In the genomic region with DNA sequence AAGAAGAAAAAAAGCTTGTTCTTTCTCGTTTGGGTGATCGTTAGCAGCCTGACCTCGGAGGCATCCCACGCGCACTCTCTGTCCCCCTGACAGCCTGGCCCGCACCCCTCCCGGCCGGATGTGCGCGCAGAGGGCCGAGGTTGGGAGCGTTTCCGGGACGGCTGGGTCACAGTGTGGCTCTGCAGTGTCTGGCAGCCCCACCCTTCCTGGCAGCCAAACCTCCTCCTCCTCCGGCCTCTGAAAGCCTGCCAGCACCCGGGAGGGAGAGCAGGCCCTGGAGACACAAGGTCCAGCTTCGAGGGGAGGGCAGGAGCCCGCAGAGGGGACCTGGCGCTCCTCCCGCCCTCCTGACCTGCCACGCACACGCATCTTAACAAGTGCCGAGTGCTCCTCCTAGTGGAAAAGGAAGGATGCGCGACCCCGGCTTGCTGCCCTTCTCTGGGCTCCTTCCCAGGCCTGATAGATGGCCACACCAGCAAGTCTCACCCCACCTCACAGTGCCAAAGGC, we compare ENCODE assay signal across 8 mouse cellular contexts.
DNase-seq lines count a peak whose midpoint lies in the region; ATAC-seq and TF ChIP-seq lines count a peak whose summit lies in the region.

No protein-coding gene starts in this region.

- WGBS in forebrain, embryonic 16.5 days = under 1% methylated on average over 23 of the region's 26 CpGs
- WGBS in lung, adult 2 months = under 1% methylated on average over 26 of the region's 26 CpGs
- WGBS in neural tube, embryonic 15.5 days = under 1% methylated on average over 26 of the region's 26 CpGs

- peak overlapping the region; percentile 49 for H3K9ac ChIP-seq in forebrain, embryonic 16.5 days (replicated peaks; ENCODE audit: low read depth, low read length)
- peak overlapping the region; percentile 37 for H3K9ac ChIP-seq in neural tube, embryonic 15.5 days (replicated peaks)

- peak; percentile 50 for TF ChIP-seq CTCF in E14TG2a.4 (conservative IDR thresholded peaks at IDR 0.05; ENCODE audit: low read length)
- TF ChIP-seq CTCF in layer of hippocampus, adult 2 months (conservative IDR thresholded peaks at IDR 0.05) = peak; percentile 97
- peak; percentile 77 for TF ChIP-seq CTCF in lung, adult 2 months (IDR thresholded peaks at IDR 0.05; ENCODE audit: insufficient read depth, low read length)

- H3K4me2 ChIP-seq in forebrain, embryonic 16.5 days (ENCODE audit: low read length) = peak overlapping the region; percentile 65
- H3K4me2 ChIP-seq in neural tube, embryonic 15.5 days = peak overlapping the region; percentile 71

- peaks cover 79% of the 10 kb centered on the region for H3K4me1 ChIP-seq in E14TG2a.4 (replicated peaks; ENCODE audit: low read depth, low read length)
- peaks cover 20% of the 10 kb centered on the region for H3K4me1 ChIP-seq in forebrain, embryonic 16.5 days (replicated peaks; ENCODE audit: control insufficient read depth, insufficient read depth, low read length)
- H3K4me1 ChIP-seq in lung, adult 2 months (ENCODE audit: control insufficient read depth, insufficient read depth, low read length) = peaks cover 40% of the 10 kb centered on the region
- H3K4me1 ChIP-seq in neural tube, embryonic 15.5 days = peaks cover 40% of the 10 kb centered on the region

- H3K27ac ChIP-seq in forebrain, embryonic 16.5 days (ENCODE audit: low read length) = no peak overlapping the region
- peak overlapping the region; percentile 76 for H3K27ac ChIP-seq in layer of hippocampus, adult 2 months
- H3K27ac ChIP-seq in neural tube, embryonic 15.5 days (replicated peaks) = peak overlapping the region; percentile 43; the same call in 1 of the 2 replicates

- no peaks in the 10 kb centered on the region for H3K9me3 ChIP-seq in E14TG2a.4 (ENCODE audit: low read length)
- no peaks in the 10 kb centered on the region for H3K9me3 ChIP-seq in forebrain, embryonic 16.5 days (ENCODE audit: control insufficient read depth, low read length)
- no peaks in the 10 kb centered on the region for H3K9me3 ChIP-seq in neural tube, embryonic 15.5 days (replicated peaks)

- H3K27me3 ChIP-seq in E14TG2a.4 (ENCODE audit: insufficient read depth, low read length) = no peaks in the 10 kb centered on the region; the same call in 1 of the 2 replicates
- H3K27me3 ChIP-seq in forebrain, embryonic 16.5 days (replicated peaks; ENCODE audit: control insufficient read depth, insufficient read depth, low read length) = peaks cover 5% of the 10 kb centered on the region; the same call in 1 of the 2 replicates
- peaks cover 39% of the 10 kb centered on the region; the same call in 1 of the 2 replicates for H3K27me3 ChIP-seq in neural tube, embryonic 15.5 days (replicated peaks)

- intact Hi-C loops in heart, postnatal 36 days (cut with DNase I) = loop anchor here (1.0 to 2.0 kb wide), 5 partner anchors 49 to 454 kb away; no protein-coding TSS in a partner anchor

- peak; percentile 46; the same call in 1 of the 2 replicates for TF ChIP-seq POLR2A in lung, adult 2 months (IDR thresholded peaks at IDR 0.05; ENCODE audit: borderline replicate concordance, extremely low read depth, low read depth, low read length)

- H3K4me3 ChIP-seq in E14TG2a.4 (replicated peaks; ENCODE audit: low read length) = peak overlapping the region; percentile 73
- H3K4me3 ChIP-seq in forebrain, embryonic 16.5 days (replicated peaks; ENCODE audit: low read length) = peak overlapping the region; percentile 39
- H3K4me3 ChIP-seq in layer of hippocampus, adult 2 months = peak overlapping the region; percentile 46
- H3K4me3 ChIP-seq in lung, adult 2 months (replicated peaks; ENCODE audit: extremely low read depth, low read depth, low read length) = peak overlapping the region; percentile 4
- peak overlapping the region; percentile 39 for H3K4me3 ChIP-seq in neural tube, embryonic 15.5 days (replicated peaks)

- peak; percentile 59 for ATAC-seq in forebrain, embryonic 16.5 days
- ATAC-seq in neural tube, embryonic 15.5 days (ENCODE audit: low FRiP score) = peak; percentile 79

- DNase-seq in cerebellum, adult 11-12 months = peak; percentile 96
- peak; percentile 95 to 97 for DNase-seq in heart, postnatal 36 days
- peak; percentile 84 to 89 for DNase-seq in layer of hippocampus, adult 2 months (ENCODE audit: low spot score in 2 of 2)
- peak; percentile 94 for DNase-seq in lung, adult 2 months
- DNase-seq in testis, postnatal 10 days (ENCODE audit: low spot score) = peak; percentile 96

- peaks cover 4% of the 10 kb centered on the region; the same call in 1 of the 2 replicates for H3K36me3 ChIP-seq in E14TG2a.4 (ENCODE audit: insufficient read depth, low read length)
- no peaks in the 10 kb centered on the region for H3K36me3 ChIP-seq in forebrain, embryonic 16.5 days (ENCODE audit: control insufficient read depth, insufficient read depth)
- no peaks in the 10 kb centered on the region for H3K36me3 ChIP-seq in neural tube, embryonic 15.5 days

Comparison
In these comparisons a context has a peak if more than half of its experiments do, and no peak if none do; other contexts are left out.
1. H3K4me3 ChIP-seq: peak in every context shown above with its lines; median percentile 73 in E14TG2a.4; 46 in layer of hippocampus, adult 2 months; 39 in forebrain, embryonic 16.5 days; 39 in neural tube, embryonic 15.5 days; 4 in lung, adult 2 months.